Mouse (Mus musculus): ENCODE measurements around the gene Gm45062. TPM values are rescaled to one million over a fixed set of nuclear protein-coding genes. Genes with fewer than 3 reads are reported as not detected.

The Gm45062 gene
- polyA plus RNA-seq, 1 experiment from 2014 or later: 14.5 TPM

DNA sequence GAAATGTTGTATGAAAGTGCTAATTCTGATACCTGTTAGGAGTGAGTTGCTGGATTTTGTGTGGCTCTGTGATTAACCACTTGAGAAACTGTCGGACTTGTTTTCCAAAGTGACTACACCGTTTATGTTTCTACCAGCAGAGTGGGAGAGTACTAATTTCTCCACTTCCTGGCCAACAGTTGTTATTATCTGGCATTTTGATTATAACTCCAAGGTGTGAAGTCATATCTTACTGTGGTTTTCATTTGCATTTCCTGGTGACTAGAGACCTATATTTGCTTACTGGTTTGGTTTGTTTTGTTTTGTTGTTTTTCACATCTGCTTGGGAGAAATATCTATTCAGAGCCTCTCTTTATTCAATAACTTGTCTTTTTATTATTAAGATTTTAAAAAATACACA is 149.1 kb downstream of the Gm45062 start:
- DNase-seq (ENCODE audit: low spot score) (no peak), ATAC-seq (ENCODE audit: low FRiP score) (no peak)
- H3K9ac ChIP-seq (ENCODE audit: low read depth, low read length): no peak overlapping the region
- 94% methylated on average over 2 of the region's 2 CpGs for WGBS
- no peak overlapping the region for H3K4me3 ChIP-seq (ENCODE audit: low read depth, low read length)
- H3K9me3 ChIP-seq (ENCODE audit: control insufficient read depth, low read length): no peaks in the 10 kb centered on the region
- H3K36me3 ChIP-seq (ENCODE audit: control insufficient read depth, insufficient read depth, low read length): no peaks in the 10 kb centered on the region
- H3K4me1 ChIP-seq (replicated peaks; ENCODE audit: control insufficient read depth, insufficient read depth, low read length): no peaks in the 10 kb centered on the region
- no peak overlapping the region for H3K4me2 ChIP-seq (replicated peaks; ENCODE audit: low read depth, low read length)
- no peaks in the 10 kb centered on the region for H3K27me3 ChIP-seq (ENCODE audit: control insufficient read depth, insufficient read depth, low read length)
- no peak overlapping the region for H3K27ac ChIP-seq (ENCODE audit: low read depth, low read length)

DNA sequence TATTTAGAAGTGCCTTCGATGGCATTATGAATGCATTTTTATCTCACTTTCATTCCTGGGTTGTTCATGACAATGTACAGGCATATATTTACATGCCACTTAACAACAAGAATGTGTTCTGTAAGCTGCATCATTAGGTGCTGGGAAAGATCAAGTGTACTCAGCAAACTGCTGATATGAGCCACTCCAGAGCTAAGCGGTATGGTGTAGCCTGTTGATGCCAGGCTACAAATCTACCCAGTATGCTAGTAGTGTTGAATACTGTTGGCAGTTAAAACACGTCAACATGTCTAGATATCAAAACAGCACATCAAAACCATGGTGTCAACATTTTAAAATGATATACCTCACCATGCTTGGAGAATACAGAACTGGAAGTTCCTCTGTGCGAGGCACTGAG is 150.6 kb downstream of the Gm45062 start:
- Histone ChIP-seq H3K9ac (ENCODE audit: low read depth, low read length) (no peak overlapping the region), H3K27me3 (ENCODE audit: control insufficient read depth, insufficient read depth, low read length) (no peaks in the 10 kb centered on the region), H3K36me3 (ENCODE audit: control insufficient read depth, insufficient read depth, low read length) (no peaks in the 10 kb centered on the region), H3K27ac (ENCODE audit: low read depth, low read length) (no peak overlapping the region), H3K4me2 (replicated peaks; ENCODE audit: low read depth, low read length) (no peak overlapping the region), H3K4me1 (replicated peaks; ENCODE audit: control insufficient read depth, insufficient read depth, low read length) (no peaks in the 10 kb centered on the region), H3K4me3 (ENCODE audit: low read depth, low read length) (no peak overlapping the region), H3K9me3 (ENCODE audit: control insufficient read depth, low read length) (no peaks in the 10 kb centered on the region)
- WGBS: 92% methylated on average over 4 of the region's 4 CpGs
- DNase-seq (ENCODE audit: low spot score): no peak
- ATAC-seq (ENCODE audit: low FRiP score): no peak

DNA sequence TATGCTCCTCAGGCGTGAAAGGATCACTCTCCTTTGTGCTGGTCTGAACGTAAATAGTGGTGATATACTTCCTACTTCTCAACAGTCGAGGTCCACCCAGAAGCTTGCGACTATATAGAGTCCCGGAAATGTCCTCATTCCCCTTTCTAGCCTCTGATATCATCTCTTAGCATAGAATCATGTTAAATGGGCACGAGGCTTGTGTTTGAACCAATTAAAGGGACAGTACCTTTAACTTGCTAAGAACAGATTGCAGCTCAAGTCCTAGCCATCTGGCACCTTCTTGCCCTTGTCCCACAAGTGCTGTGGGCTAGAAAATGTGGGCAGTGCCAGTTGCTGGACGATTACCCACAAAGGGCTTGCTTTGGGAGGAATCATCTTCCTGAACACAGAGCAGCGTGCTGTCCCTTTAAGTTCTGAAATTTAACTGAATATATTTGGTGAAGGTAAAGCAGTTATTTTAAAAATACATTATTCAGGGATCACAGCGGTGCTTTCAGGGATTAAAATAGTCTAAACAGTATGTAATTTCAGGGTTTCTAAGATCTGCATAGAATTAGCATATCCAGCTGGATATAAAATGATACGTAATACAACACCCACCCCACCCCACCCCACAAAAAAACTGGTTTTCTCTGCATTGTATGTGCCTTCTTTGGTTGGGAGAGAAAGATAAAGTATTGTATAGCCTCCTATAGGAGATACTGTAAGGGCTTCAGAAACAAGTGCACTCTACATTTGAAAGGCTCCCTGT is 153.8 kb downstream of the Gm45062 start:
- Histone ChIP-seq H3K4me2 (replicated peaks; ENCODE audit: low read depth, low read length) (no peak overlapping the region), H3K9ac (ENCODE audit: low read depth, low read length) (no peak overlapping the region), H3K27me3 (ENCODE audit: control insufficient read depth, insufficient read depth, low read length) (no peaks in the 10 kb centered on the region), H3K27ac (ENCODE audit: low read depth, low read length) (no peak overlapping the region), H3K36me3 (ENCODE audit: control insufficient read depth, insufficient read depth, low read length) (no peaks in the 10 kb centered on the region), H3K4me3 (ENCODE audit: low read depth, low read length) (no peak overlapping the region), H3K4me1 (replicated peaks; ENCODE audit: control insufficient read depth, insufficient read depth, low read length) (no peaks in the 10 kb centered on the region), H3K9me3 (ENCODE audit: control insufficient read depth, low read length) (no peaks in the 10 kb centered on the region)
- 76% methylated on average over 10 of the region's 10 CpGs for WGBS
- no peak for ATAC-seq (ENCODE audit: low FRiP score)
- DNase-seq (ENCODE audit: low spot score): no peak

DNA sequence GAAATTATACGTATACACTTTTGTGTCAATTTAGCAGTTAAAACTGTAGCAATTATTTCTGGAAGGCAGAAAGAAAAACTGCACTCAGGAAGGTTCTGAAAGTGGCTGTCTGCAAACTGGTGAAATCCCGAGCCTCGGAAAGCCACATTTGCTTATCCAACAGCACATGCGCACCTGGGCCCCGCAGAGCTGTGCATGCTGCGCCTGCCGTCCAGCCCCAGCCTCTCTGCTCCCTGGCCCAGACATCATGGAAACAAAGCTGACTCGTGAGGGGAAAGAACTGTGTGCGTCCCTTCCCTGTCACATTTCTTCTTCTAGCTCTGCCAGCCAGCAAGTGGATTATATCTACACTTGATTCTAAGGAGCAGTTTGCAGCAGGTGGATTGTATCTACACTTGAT is 154.8 kb downstream of the Gm45062 start:
- no peak overlapping the region for H3K4me2 ChIP-seq (replicated peaks; ENCODE audit: low read depth, low read length)
- H3K9ac ChIP-seq (ENCODE audit: low read depth, low read length): no peak overlapping the region
- no peak for ATAC-seq (ENCODE audit: low FRiP score)
- WGBS: 63% methylated on average over 9 of the region's 9 CpGs
- DNase-seq (ENCODE audit: low spot score): no peak
- no peaks in the 10 kb centered on the region for H3K9me3 ChIP-seq (ENCODE audit: control insufficient read depth, low read length)
- no peak overlapping the region for H3K4me3 ChIP-seq (ENCODE audit: low read depth, low read length)
- no peak overlapping the region for H3K27ac ChIP-seq (ENCODE audit: low read depth, low read length)
- H3K27me3 ChIP-seq (ENCODE audit: control insufficient read depth, insufficient read depth, low read length): no peaks in the 10 kb centered on the region
- no peaks in the 10 kb centered on the region for H3K4me1 ChIP-seq (replicated peaks; ENCODE audit: control insufficient read depth, insufficient read depth, low read length)
- H3K36me3 ChIP-seq (ENCODE audit: control insufficient read depth, insufficient read depth, low read length): no peaks in the 10 kb centered on the region

DNA sequence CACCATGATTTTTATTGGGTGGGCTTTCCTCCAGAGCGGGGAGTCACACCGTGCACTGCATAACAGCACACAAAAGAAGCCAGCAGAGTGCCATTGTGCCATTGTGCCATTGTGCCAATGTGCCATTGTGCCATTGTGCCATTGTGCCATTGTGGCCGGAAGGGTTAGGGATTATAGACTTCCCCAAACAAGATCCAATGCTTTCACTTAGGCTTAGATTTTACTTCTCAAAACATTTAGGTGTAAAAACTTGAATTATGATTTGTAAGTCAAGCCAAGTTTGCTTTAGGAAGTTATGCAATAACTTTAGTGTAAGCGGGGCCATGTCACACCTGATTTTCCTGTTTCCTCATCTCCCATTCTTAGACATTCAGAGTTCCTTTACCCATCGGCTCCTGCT is 156.6 kb downstream of the Gm45062 start:
- ATAC-seq (ENCODE audit: low FRiP score) (no peak), DNase-seq (ENCODE audit: low spot score) (no peak)
- H3K9me3 ChIP-seq (ENCODE audit: control insufficient read depth, low read length): no peaks in the 10 kb centered on the region
- H3K4me2 ChIP-seq (replicated peaks; ENCODE audit: low read depth, low read length): no peak overlapping the region
- WGBS: 68% methylated on average over 5 of the region's 5 CpGs
- no peak overlapping the region for H3K27ac ChIP-seq (ENCODE audit: low read depth, low read length)
- H3K4me3 ChIP-seq (ENCODE audit: low read depth, low read length): no peak overlapping the region
- no peaks in the 10 kb centered on the region for H3K36me3 ChIP-seq (ENCODE audit: control insufficient read depth, insufficient read depth, low read length)
- H3K9ac ChIP-seq (ENCODE audit: low read depth, low read length): no peak overlapping the region
- no peaks in the 10 kb centered on the region for H3K4me1 ChIP-seq (replicated peaks; ENCODE audit: control insufficient read depth, insufficient read depth, low read length)
- H3K27me3 ChIP-seq (ENCODE audit: control insufficient read depth, insufficient read depth, low read length): no peaks in the 10 kb centered on the region

- Histone ChIP-seq H3K4me2 (replicated peaks; ENCODE audit: low read depth, low read length) (no peak overlapping the region), H3K36me3 (ENCODE audit: control insufficient read depth, insufficient read depth, low read length) (no peaks in the 10 kb centered on the region), H3K4me1 (replicated peaks; ENCODE audit: control insufficient read depth, insufficient read depth, low read length) (no peaks in the 10 kb centered on the region), H3K9ac (ENCODE audit: low read depth, low read length) (no peak overlapping the region), H3K4me3 (ENCODE audit: low read depth, low read length) (no peak overlapping the region), H3K27ac (ENCODE audit: low read depth, low read length) (no peak overlapping the region), H3K9me3 (ENCODE audit: control insufficient read depth, low read length) (no peaks in the 10 kb centered on the region), H3K27me3 (ENCODE audit: control insufficient read depth, insufficient read depth, low read length) (no peaks in the 10 kb centered on the region)
- ATAC-seq (ENCODE audit: low FRiP score): no peak
- no peak for DNase-seq (ENCODE audit: low spot score)
- WGBS: 69% methylated on average over 8 of the region's 8 CpGs
Measured at GRCm38 (mm10) chr6:8416802-8417569, 157.7 kb downstream of the Gm45062 start.

- Histone ChIP-seq H3K36me3 (ENCODE audit: control insufficient read depth, insufficient read depth, low read length) (no peaks in the 10 kb centered on the region), H3K9ac (ENCODE audit: low read depth, low read length) (no peak overlapping the region), H3K27ac (ENCODE audit: low read depth, low read length) (no peak overlapping the region), H3K27me3 (ENCODE audit: control insufficient read depth, insufficient read depth, low read length) (no peaks in the 10 kb centered on the region), H3K4me1 (replicated peaks; ENCODE audit: control insufficient read depth, insufficient read depth, low read length) (no peaks in the 10 kb centered on the region), H3K9me3 (ENCODE audit: control insufficient read depth, low read length) (no peaks in the 10 kb centered on the region), H3K4me3 (ENCODE audit: low read depth, low read length) (no peak overlapping the region), H3K4me2 (replicated peaks; ENCODE audit: low read depth, low read length) (no peak overlapping the region)
- ATAC-seq (ENCODE audit: low FRiP score): no peak
- no peak for DNase-seq (ENCODE audit: low spot score)
- 61% methylated on average over 4 of the region's 4 CpGs for WGBS
Measured at GRCm38 (mm10) chr6:8419485-8420186, 160.4 kb downstream of the Gm45062 start.

DNA sequence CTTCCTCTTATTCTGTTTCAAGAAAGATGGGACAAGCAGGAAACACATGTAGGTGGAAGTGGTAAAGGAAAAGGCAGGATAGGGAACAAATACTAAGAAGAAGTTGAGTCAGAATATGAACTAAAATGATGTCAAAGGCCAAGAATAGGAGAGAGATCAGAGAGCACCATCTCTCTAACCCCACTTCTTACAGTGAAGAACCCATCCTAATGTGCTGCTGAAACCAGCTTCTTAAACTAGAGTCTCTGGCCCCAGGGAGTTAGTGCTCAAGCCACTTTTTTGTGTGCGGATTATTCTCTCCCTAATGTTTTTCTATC is 160.9 kb downstream of the Gm45062 start:
- no peak for ATAC-seq (ENCODE audit: low FRiP score)
- Histone ChIP-seq H3K4me1 (replicated peaks; ENCODE audit: control insufficient read depth, insufficient read depth, low read length) (no peaks in the 10 kb centered on the region), H3K4me2 (replicated peaks; ENCODE audit: low read depth, low read length) (no peak overlapping the region), H3K9me3 (ENCODE audit: control insufficient read depth, low read length) (no peaks in the 10 kb centered on the region), H3K27me3 (ENCODE audit: control insufficient read depth, insufficient read depth, low read length) (no peaks in the 10 kb centered on the region), H3K9ac (ENCODE audit: low read depth, low read length) (no peak overlapping the region), H3K4me3 (ENCODE audit: low read depth, low read length) (no peak overlapping the region), H3K36me3 (ENCODE audit: control insufficient read depth, insufficient read depth, low read length) (no peaks in the 10 kb centered on the region), H3K27ac (ENCODE audit: low read depth, low read length) (no peak overlapping the region)
- 77% methylated on average over 1 of the region's 1 CpGs for WGBS
- no peak for DNase-seq (ENCODE audit: low spot score)

All from hindbrain, embryonic 11.5 days (tissue).